10 mouse cellular contexts compared by ENCODE assay signal in the genomic region with DNA sequence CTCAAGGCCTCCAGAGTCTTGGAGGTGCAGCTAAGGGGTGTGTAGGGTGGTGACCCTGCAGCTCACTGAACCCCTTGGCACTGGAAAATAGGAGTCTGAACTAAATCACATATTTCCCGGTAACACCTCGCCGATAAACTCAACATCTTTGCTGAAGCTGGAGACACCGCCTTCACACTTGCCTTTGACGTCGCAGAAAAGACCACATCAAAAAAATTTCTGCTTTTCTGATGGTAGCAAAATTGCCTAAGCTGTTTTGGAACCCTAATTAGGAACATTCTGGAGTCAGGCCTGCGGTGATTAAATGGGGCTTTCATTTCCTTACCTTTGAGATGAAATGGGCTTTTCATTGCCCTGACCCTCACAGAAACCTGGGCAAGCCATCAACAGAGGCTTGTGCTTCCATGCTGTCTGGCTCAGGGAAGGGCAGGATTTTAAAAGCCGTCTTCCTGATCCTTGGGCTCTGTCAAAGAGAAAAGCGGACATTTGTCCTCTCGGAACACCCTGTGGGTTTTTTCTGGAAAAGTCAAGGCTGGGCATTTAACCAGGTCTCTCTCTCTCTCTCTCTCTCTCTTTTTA.
DNase-seq lines count a peak whose midpoint lies in the region; ATAC-seq lines count a peak whose summit lies in the region.
"Had no signal": no experiment of that assay in that cellular context is flagged by ENCODE, and none has a peak within 500 bp of the region (broad histone marks: within the 10 kb centered on the region; RNA-seq: fewer than 3 reads in every experiment).

No protein-coding gene starts in this region.

- H3K4me1 ChIP-seq in heart, embryonic 10.5 days: peaks cover 72% of the 10 kb centered on the region
- peaks cover 26% of the 10 kb centered on the region for H3K4me1 ChIP-seq in liver, embryonic 11.5 days (replicated peaks; ENCODE audit: control insufficient read depth, insufficient read depth, low read length)
- peaks cover 38% of the 10 kb centered on the region for H3K4me1 ChIP-seq in hindbrain, embryonic 15.5 days (replicated peaks)
- H3K4me1 ChIP-seq in stomach, embryonic 14.5 days (ENCODE audit: control insufficient read depth, insufficient read depth, low read length): peaks cover 36% of the 10 kb centered on the region

- H3K27me3 ChIP-seq in heart, embryonic 10.5 days (ENCODE audit: insufficient read depth, poor library complexity, severe bottlenecking): no peaks in the 10 kb centered on the region
- H3K27me3 ChIP-seq in liver, embryonic 11.5 days (replicated peaks; ENCODE audit: control insufficient read depth, insufficient read depth, low read length): no peaks in the 10 kb centered on the region
- no peaks in the 10 kb centered on the region for H3K27me3 ChIP-seq in hindbrain, embryonic 15.5 days
- no peaks in the 10 kb centered on the region for H3K27me3 ChIP-seq in stomach, embryonic 14.5 days (ENCODE audit: control insufficient read depth, insufficient read depth, low read length)

- no peak overlapping the region for H3K4me2 ChIP-seq in liver, embryonic 11.5 days
- H3K4me2 ChIP-seq in hindbrain, embryonic 15.5 days: no peak overlapping the region
- no peak overlapping the region for H3K4me2 ChIP-seq in stomach, embryonic 14.5 days (replicated peaks; ENCODE audit: low read depth, low read length)

- no peak for DNase-seq in heart, embryonic 10.5 days (ENCODE audit: low spot score)
- no peak for DNase-seq in heart, adult 18-20 months
- DNase-seq in liver, embryonic 11.5 days (ENCODE audit: low spot score): no peak
- DNase-seq in liver: no peak
- DNase-seq in MN1 (ENCODE audit: low spot score): no peak
- DNase-seq: adrenal gland, postnatal 25 days; lung, postnatal 4 days had no signal

- peak overlapping the region; percentile 48; the same call in 1 of the 2 replicates for H3K27ac ChIP-seq in heart, embryonic 10.5 days
- H3K27ac ChIP-seq in liver, embryonic 11.5 days (ENCODE audit: low read depth, low read length): peak overlapping the region; percentile 50; the same call in 1 of the 2 replicates
- peak overlapping the region; percentile 21; the same call in 1 of the 2 replicates for H3K27ac ChIP-seq in hindbrain, embryonic 15.5 days (replicated peaks)
- H3K27ac ChIP-seq in stomach, embryonic 14.5 days (ENCODE audit: low read length): peak overlapping the region; percentile 91

- no peaks in the 10 kb centered on the region for H3K9me3 ChIP-seq in heart, embryonic 10.5 days
- H3K9me3 ChIP-seq in liver, embryonic 11.5 days (ENCODE audit: control insufficient read depth, low read length): no peaks in the 10 kb centered on the region
- no peaks in the 10 kb centered on the region for H3K9me3 ChIP-seq in hindbrain, embryonic 15.5 days
- H3K9me3 ChIP-seq in stomach, embryonic 14.5 days (ENCODE audit: control insufficient read depth, low read depth, low read length): no peaks in the 10 kb centered on the region

- H3K36me3 ChIP-seq in heart, embryonic 10.5 days: peaks cover 14% of the 10 kb centered on the region
- H3K36me3 ChIP-seq in liver, embryonic 11.5 days (ENCODE audit: control insufficient read depth, insufficient read depth, low read length): peaks cover 3% of the 10 kb centered on the region; the same call in 1 of the 2 replicates
- H3K36me3 ChIP-seq in hindbrain, embryonic 15.5 days: 0 out of 2 replicates have a peak, but pooled peaks cover under 1% of the 10 kb centered on the region
- H3K36me3 ChIP-seq in stomach, embryonic 14.5 days (ENCODE audit: control insufficient read depth, insufficient read depth, low read length): no peaks in the 10 kb centered on the region; the same call in 1 of the 2 replicates

- 78% methylated on average over 10 of the region's 10 CpGs for WGBS in heart, embryonic 10.5 days
- WGBS in liver, embryonic 11.5 days: 79% methylated on average over 10 of the region's 10 CpGs
- 80% methylated on average over 10 of the region's 10 CpGs for WGBS in hindbrain, embryonic 15.5 days
- 62% methylated on average over 10 of the region's 10 CpGs for WGBS in stomach, embryonic 14.5 days

- no peak overlapping the region for H3K4me3 ChIP-seq in heart, embryonic 10.5 days
- H3K4me3 ChIP-seq in liver, embryonic 11.5 days (ENCODE audit: low read depth, low read length): no peak overlapping the region
- H3K4me3 ChIP-seq in hindbrain, embryonic 15.5 days: no peak overlapping the region
- H3K4me3 ChIP-seq in stomach, embryonic 14.5 days (ENCODE audit: low read depth, low read length): no peak overlapping the region

- ATAC-seq in liver, embryonic 11.5 days (replicated peaks; ENCODE audit: low FRiP score): no peak
- no peak for ATAC-seq in hindbrain, embryonic 15.5 days (ENCODE audit: low FRiP score, low read depth)
- ATAC-seq in stomach, embryonic 14.5 days (ENCODE audit: insufficient number of reproducible peaks, insufficient read depth, low FRiP score, low read depth): no peak
- no peak for ATAC-seq in granulocyte monocyte progenitor cell, adult 5-6 weeks (replicated peaks; ENCODE audit: poor library complexity, severe bottlenecking)

- no peak overlapping the region for H3K9ac ChIP-seq in liver, embryonic 11.5 days (ENCODE audit: low read depth, low read length)
- H3K9ac ChIP-seq in hindbrain, embryonic 15.5 days: no peak overlapping the region
- no peak overlapping the region for H3K9ac ChIP-seq in stomach, embryonic 14.5 days (replicated peaks; ENCODE audit: low read depth, low read length)

Comparison
In these comparisons a context has a peak if more than half of its experiments do, and no peak if none do; other contexts are left out.
1. H3K27ac ChIP-seq: peak in every context shown above with its lines; median percentile 91 in stomach, embryonic 14.5 days; 50 in liver, embryonic 11.5 days; 48 in heart, embryonic 10.5 days; 21 in hindbrain, embryonic 15.5 days.